Mouse (Mus musculus) urinary bladder, postnatal 25 days (tissue): Measurements from ENCODE around the gene Scgb1c1.
"Not testable (repeated sequence)": the region's sequence is repeated elsewhere in the genome, so short reads cannot be mapped to it uniquely, and the experiment has no call there.

Experiments used
- DNase-seq: peaks from one replicate; pipeline ENCODE4 v3.0.0; 2022; ENCODE audit warnings: low spot score

Scgb1c1 gene

DNA sequence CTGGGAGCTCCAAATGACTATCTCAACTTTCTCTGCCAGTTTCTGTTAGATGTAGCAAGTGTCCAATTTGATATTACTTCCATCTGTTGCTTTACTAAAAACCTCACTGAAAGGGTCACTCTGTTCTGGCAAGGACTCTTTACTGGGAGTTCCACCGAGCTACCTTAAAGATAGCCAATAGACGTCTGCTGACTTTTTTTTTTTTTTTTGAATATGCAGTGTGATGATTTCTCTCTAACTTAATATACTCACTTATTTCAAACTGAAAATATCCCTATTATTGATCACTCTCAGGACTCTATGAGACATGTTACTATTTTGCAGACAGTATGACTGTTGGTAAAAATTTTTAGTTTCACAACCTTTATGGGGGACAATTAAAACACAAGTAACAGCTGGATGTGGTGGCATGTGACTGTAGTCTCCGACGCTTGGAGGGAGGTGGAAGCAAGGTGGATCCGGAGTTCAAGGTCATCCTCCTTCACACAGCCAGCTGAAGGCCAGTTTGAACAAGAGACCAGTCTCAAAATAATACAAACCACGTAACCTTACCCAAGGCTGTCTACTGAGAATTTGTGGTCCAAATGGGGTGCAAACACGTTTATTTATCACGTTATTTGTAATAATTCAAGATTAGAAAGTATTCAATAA is 35.6 kb downstream of the Scgb1c1 start:
- DNase-seq = no peak

DNA sequence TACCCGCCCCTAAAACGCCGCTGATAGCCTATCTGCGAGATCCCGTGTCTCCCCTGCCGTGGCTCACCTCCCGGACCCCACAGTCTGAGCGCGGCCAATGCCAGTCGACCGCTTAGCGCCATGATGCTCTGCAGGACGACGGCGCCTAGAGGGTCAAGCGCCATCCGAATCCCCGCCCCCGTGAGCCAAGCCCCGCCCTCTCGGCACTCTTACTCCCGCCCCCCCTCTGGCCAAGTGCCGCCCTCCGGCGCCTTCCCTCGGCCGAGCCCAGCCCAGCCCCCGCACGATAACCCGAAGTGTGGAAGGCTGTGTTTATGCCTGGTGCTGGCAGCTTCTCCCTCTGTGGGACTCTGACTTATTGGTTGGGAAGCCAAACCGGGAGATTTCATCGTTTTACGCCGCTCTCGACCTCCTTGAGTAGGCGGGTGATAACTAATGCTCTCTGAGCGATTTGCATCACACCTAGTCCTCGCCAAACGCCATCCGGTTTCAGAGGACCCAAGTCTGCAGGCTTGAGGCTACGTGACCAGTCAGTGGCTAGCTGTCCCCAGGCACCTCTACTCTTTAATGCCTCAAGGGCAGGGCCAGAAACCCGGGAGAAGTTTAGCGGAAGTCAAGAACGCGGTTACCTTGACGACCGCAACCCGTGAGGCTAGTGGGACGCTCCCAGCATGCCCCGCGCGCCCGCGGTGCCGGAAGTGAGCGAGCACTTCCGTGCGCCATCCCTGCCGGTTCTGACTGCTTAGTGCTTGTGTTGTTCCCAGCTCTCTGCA is 36.5 kb downstream of the Scgb1c1 start, which contains the start of the genes Psmd13 and Sirt3:
Psmd13 (plus strand) TSS at position 273 of the 773 bp plus-strand sequence.
Sirt3 (minus strand) TSS at position 614 of the 773 bp plus-strand sequence.
- peak; percentile 93 for DNase-seq

DNA sequence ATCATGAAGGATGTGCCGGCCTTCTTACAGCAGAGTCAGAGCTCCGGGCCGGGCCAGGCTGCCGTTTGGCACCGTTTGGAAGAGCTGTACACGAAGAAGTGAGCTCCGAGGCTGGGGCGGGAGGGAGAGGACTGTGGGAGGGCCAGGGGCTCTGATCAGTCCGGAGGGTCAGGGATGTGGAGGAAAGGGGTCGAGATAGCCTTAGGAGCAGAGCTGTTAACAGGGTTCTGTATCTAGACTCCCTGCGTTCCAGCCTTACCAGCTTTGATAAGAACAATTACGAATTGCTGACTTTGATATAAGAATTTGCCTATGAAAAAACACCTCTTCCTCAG is 37.1 kb downstream of the Scgb1c1 start:
- no peak for DNase-seq

DNA sequence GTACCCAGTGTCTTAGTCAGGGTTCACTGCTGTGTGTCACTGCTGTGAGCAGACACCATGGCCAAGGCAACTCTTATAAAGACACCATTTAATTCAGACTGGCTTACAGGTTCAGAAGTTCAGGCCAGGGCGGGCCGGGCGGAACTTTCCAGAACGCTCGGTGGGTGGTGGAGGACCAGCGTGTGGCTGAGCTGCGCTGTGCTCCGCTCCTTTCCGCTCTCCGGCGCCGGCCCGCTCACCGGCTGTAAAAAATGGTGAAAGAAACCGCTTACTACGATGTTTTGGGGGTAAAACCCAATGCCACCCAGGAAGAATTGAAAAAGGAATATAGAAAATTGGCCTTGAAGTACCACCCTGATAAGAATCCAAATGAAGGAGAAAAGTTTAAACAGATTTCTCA is 45.3 kb downstream of the Scgb1c1 start:
- DNase-seq = not testable (repeated sequence)

DNA sequence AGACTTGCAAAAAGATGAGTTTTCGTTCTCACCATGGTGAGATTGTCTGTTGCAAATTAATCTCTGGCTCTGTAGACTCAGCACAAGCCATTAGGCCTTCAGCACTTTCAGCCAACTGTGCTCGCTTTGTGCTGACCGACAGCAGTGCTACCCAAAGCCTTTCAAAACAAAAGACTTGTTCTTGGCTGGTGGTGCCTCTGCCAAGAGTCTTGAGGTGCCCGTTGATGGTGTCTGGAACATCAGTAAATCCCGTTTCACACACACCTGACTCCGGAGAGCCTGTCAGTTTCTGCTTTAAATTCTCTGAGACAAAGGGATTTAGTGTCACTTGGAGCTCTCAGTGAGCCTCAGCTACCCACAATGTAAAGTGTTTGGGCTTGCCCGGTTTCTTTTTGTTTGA is 48.7 kb downstream of the Scgb1c1 start:
- DNase-seq = no peak

DNA sequence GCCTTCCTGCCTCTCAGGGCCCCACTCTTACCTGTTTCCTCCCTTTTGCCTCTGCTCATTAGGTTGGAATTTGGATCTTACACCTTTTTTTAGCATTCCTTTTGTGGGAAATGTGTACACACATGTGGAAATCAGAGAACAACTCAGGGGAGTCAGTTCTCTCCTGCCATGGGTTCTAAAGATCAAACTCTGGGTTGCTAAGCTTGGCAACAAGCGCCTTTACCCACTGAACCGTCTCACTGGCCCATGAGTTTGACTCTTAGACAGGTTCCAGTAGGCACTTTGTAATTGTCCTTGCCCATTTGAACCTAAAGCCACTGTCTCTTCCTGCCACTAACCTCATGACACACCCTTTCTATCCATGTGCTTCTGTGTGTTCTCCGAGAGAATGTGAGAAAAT is 49.3 kb downstream of the Scgb1c1 start:
- DNase-seq = no peak
